Mouse (Mus musculus): ENCODE results near the gene U2surp.
A peak's percentile ranks its signal among the peaks of the same experiment; 100 is the strongest.
"Not testable (repeated sequence)": the region's sequence is repeated elsewhere in the genome, so short reads cannot be mapped to it uniquely, and the experiment has no call there.

U2surp gene

GRCm38 (mm10) chr9:95469011-95469576 is 42.7 kb downstream of the U2surp start:
- DNase-seq (ENCODE audit: low spot score), result not testable (repeated sequence)

GRCm38 (mm10) chr9:95464028-95464427 is 47.8 kb downstream of the U2surp start:
- no peak for DNase-seq (ENCODE audit: low spot score)

- DNase-seq (ENCODE audit: low spot score), result no peak
Observed at GRCm38 (mm10) chr9:95451931-95452330, 59.9 kb downstream of the U2surp start.

- DNase-seq (ENCODE audit: low spot score), result no peak
Observed at GRCm38 (mm10) chr9:95450586-95450985, 61.2 kb downstream of the U2surp start.

GRCm38 (mm10) chr9:95442321-95442731 is 69.5 kb downstream of the U2surp start:
- no peak for DNase-seq (ENCODE audit: low spot score)

GRCm38 (mm10) chr9:95437883-95438282 is 73.9 kb downstream of the U2surp start:
- DNase-seq (ENCODE audit: low spot score), result no peak

GRCm38 (mm10) chr9:95436294-95436613 is 75.5 kb downstream of the U2surp start:
- no peak for DNase-seq (ENCODE audit: low spot score)

GRCm38 (mm10) chr9:95435506-95436293 is 76.1 kb downstream of the U2surp start:
- no peak for DNase-seq (ENCODE audit: low spot score)

GRCm38 (mm10) chr9:95428277-95428676 is 83.5 kb downstream of the U2surp start:
- no peak for DNase-seq (ENCODE audit: low spot score)

GRCm38 (mm10) chr9:95413911-95414310 is 97.9 kb downstream of the U2surp start:
- DNase-seq (ENCODE audit: low spot score), result no peak

- DNase-seq (ENCODE audit: low spot score), result no peak
Observed at GRCm38 (mm10) chr9:95412047-95412446, 99.7 kb downstream of the U2surp start.

GRCm38 (mm10) chr9:95407586-95408220 is 104.1 kb downstream of the U2surp start:
- DNase-seq (ENCODE audit: low spot score), result peak; percentile 14

All from lung, postnatal 25 days (tissue).